Comparison of ENCODE assay signal across 9 mouse cellular contexts in the genomic region with DNA sequence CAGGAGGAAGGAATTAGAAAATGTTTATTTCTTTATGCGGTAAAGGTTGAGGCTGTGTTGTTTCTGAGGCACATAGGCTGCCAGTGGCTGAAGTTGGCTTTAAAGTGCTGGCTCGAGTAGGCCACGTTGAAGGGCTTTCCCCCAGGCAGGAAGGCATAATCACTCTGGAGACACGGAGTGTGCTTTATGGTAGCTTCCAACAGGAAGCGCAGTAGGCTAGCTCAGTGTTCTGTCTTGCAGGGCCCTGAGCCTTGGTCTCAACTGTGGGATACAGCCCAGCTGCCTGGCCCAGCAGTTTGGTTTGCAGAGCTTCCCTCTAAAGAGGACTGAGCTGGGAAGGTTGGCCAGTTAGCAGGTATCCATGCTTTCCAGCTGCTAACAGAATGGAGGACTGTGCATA. TPM values are rescaled to one million over a fixed set of nuclear protein-coding genes. Genes with fewer than 3 reads are reported as not detected.
DNase-seq lines count a peak whose midpoint lies in the region; ATAC-seq and TF ChIP-seq lines count a peak whose summit lies in the region.
"Had no signal": no experiment of that assay in that cellular context is flagged by ENCODE, and none has a peak within 500 bp of the region (broad histone marks: within the 10 kb centered on the region; RNA-seq: fewer than 3 reads in every experiment).

No protein-coding gene starts in this region.

- no peak for TF ChIP-seq EP300 in liver, postnatal 0 days (IDR thresholded peaks at IDR 0.05; ENCODE audit: low read depth)

- ATAC-seq in liver, postnatal 0 days: no peak
- no peak for ATAC-seq in liver, embryonic 12.5 days
- ATAC-seq in embryonic facial prominence, embryonic 14.5 days (ENCODE audit: low read depth): no peak; the same call in 1 of the 2 replicates
- ATAC-seq in hindbrain, embryonic 13.5 days (ENCODE audit: low FRiP score): no peak
- no peak for ATAC-seq in midbrain, postnatal 0 days (ENCODE audit: low FRiP score)

- no peak overlapping the region for H3K4me3 ChIP-seq in liver, postnatal 0 days (ENCODE audit: low read depth, low read length)
- no peak overlapping the region for H3K4me3 ChIP-seq in liver, embryonic 12.5 days
- H3K4me3 ChIP-seq in embryonic facial prominence, embryonic 14.5 days (ENCODE audit: low read depth, low read length): no peak overlapping the region
- no peak overlapping the region for H3K4me3 ChIP-seq in hindbrain, embryonic 13.5 days
- no peak overlapping the region for H3K4me3 ChIP-seq in midbrain, postnatal 0 days (ENCODE audit: low read depth, low read length)
- H3K4me3 ChIP-seq: liver, embryonic 15.5 days had no signal

- no peak for DNase-seq in liver, postnatal 0 days
- no peak for DNase-seq in embryonic facial prominence, embryonic 14.5 days (ENCODE audit: low spot score)
- no peak for DNase-seq in midbrain, postnatal 0 days (ENCODE audit: low spot score)
- no peak for DNase-seq in cerebellum, adult 18-20 months
- no peak for DNase-seq in ovary, adult 18-20 months (ENCODE audit: low spot score)
- no peak for DNase-seq in right cerebral cortex, adult 2 months (ENCODE audit: low spot score in 2 of 2)

- peaks cover 4% of the 10 kb centered on the region; the same call in 1 of the 2 replicates for H3K4me1 ChIP-seq in liver, postnatal 0 days (ENCODE audit: insufficient read depth)
- H3K4me1 ChIP-seq in liver, embryonic 12.5 days: peaks cover 25% of the 10 kb centered on the region
- H3K4me1 ChIP-seq in embryonic facial prominence, embryonic 14.5 days (ENCODE audit: control insufficient read depth, insufficient read depth, low read length): peaks cover 23% of the 10 kb centered on the region
- H3K4me1 ChIP-seq in hindbrain, embryonic 13.5 days (replicated peaks): peaks cover 45% of the 10 kb centered on the region
- peaks cover 13% of the 10 kb centered on the region for H3K4me1 ChIP-seq in midbrain, postnatal 0 days (ENCODE audit: insufficient read depth, low read length)

- WGBS in liver, postnatal 0 days (ENCODE audit: insufficient replicate concordance): 54% methylated on average over 5 of the region's 5 CpGs
- 58% methylated on average over 5 of the region's 5 CpGs for WGBS in liver, embryonic 12.5 days (ENCODE audit: insufficient replicate concordance)
- WGBS in embryonic facial prominence, embryonic 14.5 days: 41% methylated on average over 5 of the region's 5 CpGs
- 57% methylated on average over 5 of the region's 5 CpGs for WGBS in hindbrain, embryonic 13.5 days
- 51% methylated on average over 5 of the region's 5 CpGs for WGBS in midbrain, postnatal 0 days

- H3K27me3 ChIP-seq in liver, postnatal 0 days (ENCODE audit: insufficient read depth, low read length): no peaks in the 10 kb centered on the region
- H3K27me3 ChIP-seq in liver, embryonic 12.5 days (replicated peaks): no peaks in the 10 kb centered on the region
- no peaks in the 10 kb centered on the region for H3K27me3 ChIP-seq in embryonic facial prominence, embryonic 14.5 days (replicated peaks; ENCODE audit: control insufficient read depth, insufficient read depth, low read length)
- no peaks in the 10 kb centered on the region for H3K27me3 ChIP-seq in hindbrain, embryonic 13.5 days
- no peaks in the 10 kb centered on the region for H3K27me3 ChIP-seq in midbrain, postnatal 0 days (ENCODE audit: insufficient read depth, low read length)
- H3K27me3 ChIP-seq: liver, embryonic 15.5 days had no signal

- no peak overlapping the region for H3K4me2 ChIP-seq in liver, postnatal 0 days (ENCODE audit: low read depth, low read length)
- H3K4me2 ChIP-seq in liver, embryonic 12.5 days: no peak overlapping the region
- no peak overlapping the region for H3K4me2 ChIP-seq in embryonic facial prominence, embryonic 14.5 days (ENCODE audit: low read depth, low read length)
- H3K4me2 ChIP-seq in hindbrain, embryonic 13.5 days: peak overlapping the region; percentile 19; the same call in 1 of the 2 replicates
- no peak overlapping the region for H3K4me2 ChIP-seq in midbrain, postnatal 0 days (ENCODE audit: low read depth, low read length, poor library complexity, severe bottlenecking)
- H3K4me2 ChIP-seq: liver, embryonic 15.5 days had no signal

- H3K9me3 ChIP-seq in liver, postnatal 0 days (ENCODE audit: low read length): no peaks in the 10 kb centered on the region
- no peaks in the 10 kb centered on the region for H3K9me3 ChIP-seq in liver, embryonic 12.5 days (replicated peaks)
- H3K9me3 ChIP-seq in embryonic facial prominence, embryonic 14.5 days (ENCODE audit: control insufficient read depth, low read length): no peaks in the 10 kb centered on the region
- H3K9me3 ChIP-seq in hindbrain, embryonic 13.5 days: no peaks in the 10 kb centered on the region
- H3K9me3 ChIP-seq in midbrain, postnatal 0 days (ENCODE audit: low read length): no peaks in the 10 kb centered on the region
- H3K9me3 ChIP-seq: liver, embryonic 15.5 days had no signal

- 0 out of 2 replicates have a peak overlapping the region, but pooled peaks have one; percentile 34 for H3K27ac ChIP-seq in liver, postnatal 0 days (ENCODE audit: low read depth)
- no peak overlapping the region for H3K27ac ChIP-seq in liver, embryonic 12.5 days
- H3K27ac ChIP-seq in embryonic facial prominence, embryonic 14.5 days (replicated peaks; ENCODE audit: low read depth, low read length): peak overlapping the region; percentile 88
- H3K27ac ChIP-seq in hindbrain, embryonic 13.5 days: peak overlapping the region; percentile 74
- H3K27ac ChIP-seq in midbrain, postnatal 0 days (ENCODE audit: low read depth, low read length): peak overlapping the region; percentile 72
- H3K27ac ChIP-seq: liver, embryonic 15.5 days had no signal

- no peak overlapping the region for H3K9ac ChIP-seq in liver, postnatal 0 days (replicated peaks)
- no peak overlapping the region for H3K9ac ChIP-seq in liver, embryonic 12.5 days
- peak overlapping the region; percentile 50 for H3K9ac ChIP-seq in embryonic facial prominence, embryonic 14.5 days (ENCODE audit: low read depth, low read length)
- peak overlapping the region; percentile 51 for H3K9ac ChIP-seq in hindbrain, embryonic 13.5 days
- H3K9ac ChIP-seq in midbrain, postnatal 0 days (replicated peaks; ENCODE audit: low read length, poor library complexity, severe bottlenecking): no peak overlapping the region
- H3K9ac ChIP-seq: liver, embryonic 15.5 days had no signal

- H3K36me3 ChIP-seq in liver, postnatal 0 days (replicated peaks; ENCODE audit: insufficient read depth, low read length): peaks cover 4% of the 10 kb centered on the region; the same call in 1 of the 2 replicates
- H3K36me3 ChIP-seq in liver, embryonic 12.5 days: peaks cover 26% of the 10 kb centered on the region
- H3K36me3 ChIP-seq in embryonic facial prominence, embryonic 14.5 days (ENCODE audit: control insufficient read depth, insufficient read depth, low read length): peaks cover 19% of the 10 kb centered on the region; the same call in 1 of the 2 replicates
- H3K36me3 ChIP-seq in hindbrain, embryonic 13.5 days: peaks cover 29% of the 10 kb centered on the region
- peaks cover 28% of the 10 kb centered on the region for H3K36me3 ChIP-seq in midbrain, postnatal 0 days (ENCODE audit: insufficient read depth, low read length)

- TF ChIP-seq CTCF in liver, postnatal 0 days (IDR thresholded peaks at IDR 0.05; ENCODE audit: low read depth): no peak
- no peak for TF ChIP-seq CTCF in midbrain, postnatal 0 days (IDR thresholded peaks at IDR 0.05)

RNA-seq across cellular contexts. Expression of a gene that starts 14.4 kb away (rescaled TPM):
- polyA plus RNA-seq in liver, postnatal 0 days (2015; fragmentation: Nextera tagmentation; extraction: Ambion mirVana): 2.9 and 4.2 TPM in 2 replicates
- polyA plus RNA-seq in liver, embryonic 12.5 days (2016; fragmentation: Nextera tagmentation; extraction: Ambion mirVana): 11.2 and 11.4 TPM in 2 replicates
- 21.9 and 23.1 TPM in 2 replicates for polyA plus RNA-seq in embryonic facial prominence, embryonic 14.5 days (2014; fragmentation: Nextera tagmentation; extraction: Ambion mirVana)
- polyA plus RNA-seq in hindbrain, embryonic 13.5 days (2015; fragmentation: Nextera tagmentation; extraction: Ambion mirVana): 26.7 and 30.4 TPM in 2 replicates
- 18.0 and 21.0 TPM in 2 replicates for total RNA-seq in midbrain, postnatal 0 days (2014; rRNA removed)
- 29.5 TPM in 2 replicates for polyA plus RNA-seq in midbrain, postnatal 0 days (2015; fragmentation: Nextera tagmentation; extraction: Ambion mirVana)

RNA-seq across cellular contexts. Expression of a gene that starts 26.2 kb away (rescaled TPM):
- polyA plus RNA-seq in liver, postnatal 0 days (2015; fragmentation: Nextera tagmentation; extraction: Ambion mirVana): not detected in 2 replicates
- polyA plus RNA-seq in liver, embryonic 12.5 days (2016; fragmentation: Nextera tagmentation; extraction: Ambion mirVana): not detected in 2 replicates
- 8.3 and 13.0 TPM in 2 replicates for polyA plus RNA-seq in embryonic facial prominence, embryonic 14.5 days (2014; fragmentation: Nextera tagmentation; extraction: Ambion mirVana)
- polyA plus RNA-seq in hindbrain, embryonic 13.5 days (2015; fragmentation: Nextera tagmentation; extraction: Ambion mirVana): 0.26 and 0.66 TPM in 2 replicates
- total RNA-seq in midbrain, postnatal 0 days (2014; rRNA removed): 0.28 and 0.66 TPM in 2 replicates
- 3.0 and 3.6 TPM in 2 replicates for polyA plus RNA-seq in midbrain, postnatal 0 days (2015; fragmentation: Nextera tagmentation; extraction: Ambion mirVana)
- polyA plus RNA-seq: liver, embryonic 15.5 days had no signal

RNA-seq across cellular contexts. Expression of a gene that starts 54.8 kb away (rescaled TPM):
- polyA plus RNA-seq in liver, postnatal 0 days (2015; fragmentation: Nextera tagmentation; extraction: Ambion mirVana): 4.0 and 5.0 TPM in 2 replicates
- 3.6 and 4.9 TPM in 2 replicates for polyA plus RNA-seq in liver, embryonic 12.5 days (2016; fragmentation: Nextera tagmentation; extraction: Ambion mirVana)
- 9.2 and 11.1 TPM in 2 replicates for polyA plus RNA-seq in embryonic facial prominence, embryonic 14.5 days (2014; fragmentation: Nextera tagmentation; extraction: Ambion mirVana)
- 17.7 and 18.4 TPM in 2 replicates for polyA plus RNA-seq in hindbrain, embryonic 13.5 days (2015; fragmentation: Nextera tagmentation; extraction: Ambion mirVana)
- 127 and 131 TPM in 2 replicates for total RNA-seq in midbrain, postnatal 0 days (2014; rRNA removed)
- polyA plus RNA-seq in midbrain, postnatal 0 days (2015; fragmentation: Nextera tagmentation; extraction: Ambion mirVana): 22.2 and 23.4 TPM in 2 replicates

Comparison
In these comparisons a context has a peak if more than half of its experiments do, and no peak if none do; other contexts are left out.
1. H3K9ac ChIP-seq: peak in embryonic facial prominence, embryonic 14.5 days (single experiment) and hindbrain, embryonic 13.5 days (single experiment); none in liver, postnatal 0 days (single experiment), liver, embryonic 12.5 days (single experiment) and midbrain, postnatal 0 days (single experiment).